Mouse (Mus musculus): ENCODE results near the gene Glt8d2. TPM values are rescaled to one million over a fixed set of nuclear protein-coding genes. Genes with fewer than 3 reads are reported as not detected.

Glt8d2 gene
- polyA plus RNA-seq (2014; fragmentation: Illumina TruSeq; extraction: RNeasy Lipid Tissue Mini Kit (QIAGEN cat#74804); ENCODE audit: low read depth, low replicate concordance): not detected

DNA sequence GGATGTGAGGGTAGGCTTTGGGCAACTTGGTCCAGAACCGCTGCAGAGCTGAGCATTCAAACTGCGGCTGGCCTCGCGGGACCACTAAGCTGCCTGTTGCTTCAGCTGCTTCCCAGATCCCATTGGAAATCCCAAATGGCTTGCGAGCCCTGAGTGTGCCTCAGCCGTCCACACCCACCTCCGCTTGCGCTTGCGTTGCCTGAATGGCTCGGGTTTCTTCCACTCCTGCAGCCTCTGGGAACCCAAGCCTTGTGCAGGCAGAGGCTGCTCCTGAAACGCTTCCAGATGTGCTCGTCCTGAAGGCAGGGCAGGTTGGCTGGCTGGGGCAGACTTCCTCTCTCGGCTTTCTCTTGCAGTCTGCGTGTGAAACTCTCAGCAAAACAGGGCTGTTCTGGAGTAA is at the start of gene Glt8d2:
Gene Glt8d2 (minus strand): TSS at position 157 of the 400 bp plus-strand sequence.

DNA sequence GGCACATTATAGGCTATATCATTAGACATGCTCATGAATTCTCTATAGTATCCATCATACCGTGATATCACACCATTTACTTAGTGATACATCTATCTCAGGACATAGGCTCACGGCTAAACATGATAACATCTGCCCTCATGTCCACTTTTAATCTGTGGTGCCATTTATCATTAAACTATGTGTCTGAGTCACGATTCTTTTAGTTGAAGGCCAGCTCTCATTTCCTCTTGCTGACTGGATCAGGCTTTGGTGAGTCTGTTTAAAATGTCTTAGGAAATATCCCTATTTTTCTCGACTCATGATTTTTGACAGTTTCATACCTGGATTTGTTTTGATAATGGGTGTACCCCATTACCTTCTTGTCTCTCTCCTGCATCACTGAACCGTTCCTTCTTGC is 5.5 kb upstream of the Glt8d2 start, which contains the start of gene Hcfc2:
Gene Hcfc2 (plus strand): TSS at position 205 of the 400 bp plus-strand sequence.

DNA sequence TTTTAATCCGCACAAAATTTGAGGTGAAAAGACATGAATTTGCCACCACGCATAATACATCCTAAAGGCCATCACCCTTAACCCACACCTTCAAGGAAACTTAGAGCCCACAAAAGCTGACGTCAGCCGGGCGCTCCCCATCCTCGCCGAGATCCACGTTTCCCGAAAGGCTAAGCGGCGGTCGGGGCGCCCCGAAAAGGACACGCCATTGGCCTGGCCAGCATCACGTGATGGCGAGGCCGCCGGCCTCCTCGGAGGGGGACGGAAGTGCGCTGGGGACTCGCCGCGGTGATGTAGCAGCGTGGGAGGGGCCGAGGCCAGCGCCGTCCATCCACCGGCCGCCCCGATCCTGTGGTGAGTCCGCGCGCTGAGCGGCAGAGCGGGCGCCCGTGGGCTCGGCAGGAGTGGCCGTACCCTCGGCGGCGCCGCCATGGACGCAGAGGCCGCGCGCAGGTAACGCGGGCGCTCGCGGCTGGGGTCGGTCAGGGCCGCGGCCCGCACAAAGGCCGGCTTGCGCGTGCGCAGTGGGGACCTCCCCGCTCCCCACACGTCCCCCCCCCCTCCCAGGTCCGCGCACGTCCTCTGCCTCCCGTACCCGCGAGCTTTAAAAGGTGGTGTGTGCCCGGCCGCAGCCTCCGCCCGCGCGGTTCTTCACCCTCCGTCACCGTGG is 60.7 kb downstream of the Glt8d2 start, which contains the start of gene Tdg:
Gene Tdg (plus strand): TSS at position 243 of the 670 bp plus-strand sequence.

DNA sequence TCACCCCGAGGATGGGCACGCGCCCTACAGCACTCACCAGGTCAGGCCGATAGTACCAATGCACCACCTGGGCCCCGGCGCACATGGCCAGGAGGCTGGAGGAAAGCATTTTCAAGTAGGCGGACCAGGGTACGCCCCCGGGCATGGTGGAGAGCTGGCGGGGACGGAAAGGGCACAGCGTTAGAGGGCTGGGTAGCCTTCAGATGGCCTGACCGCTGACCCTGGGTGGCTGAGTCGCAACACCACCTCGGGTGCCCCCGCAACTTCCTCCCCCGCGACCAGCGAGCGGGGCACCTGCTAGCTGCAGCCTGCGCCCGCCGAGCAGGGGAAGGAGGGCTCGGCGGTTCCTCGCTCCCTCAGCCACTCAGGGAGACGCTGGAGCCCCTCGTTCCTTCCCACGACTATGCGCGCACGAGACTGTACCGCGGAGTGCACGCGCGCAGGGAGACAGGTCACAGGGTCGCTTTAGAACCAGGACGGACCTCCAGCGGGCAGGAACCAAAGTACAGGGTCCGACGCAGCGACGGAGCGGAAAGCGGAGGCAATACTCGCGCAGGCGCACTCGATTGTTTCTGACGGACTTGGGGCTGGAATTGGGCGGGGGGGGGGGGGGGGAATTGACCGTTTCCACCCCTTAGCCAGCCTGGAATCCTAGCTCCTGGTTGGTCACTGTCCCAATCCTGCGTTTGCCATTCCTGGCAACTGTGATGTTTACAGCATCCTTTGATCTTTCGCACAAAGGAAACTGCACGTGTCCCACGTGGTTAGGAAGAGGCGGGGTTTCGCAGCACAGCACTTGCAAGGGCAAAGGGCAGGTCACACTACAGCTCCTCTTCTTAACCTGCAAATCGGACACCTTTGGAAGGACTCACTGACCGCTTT is 67.5 kb downstream of the Glt8d2 start, which contains the start of gene 1190007I07Rik:
Gene 1190007I07Rik (minus strand): TSS at position 558 of the 882 bp plus-strand sequence.

Other genes with a start within 250 kb of the Glt8d2 start
- not detected for gene Gm1553, start 198.0 kb downstream of the Glt8d2 start, polyA plus RNA-seq (2014; fragmentation: Illumina TruSeq; extraction: RNeasy Lipid Tissue Mini Kit (QIAGEN cat#74804); ENCODE audit: low read depth, low replicate concordance)
- 22.1 TPM for gene 1190007I07Rik, start 67.4 kb downstream of the Glt8d2 start, polyA plus RNA-seq (2014; fragmentation: Illumina TruSeq; extraction: RNeasy Lipid Tissue Mini Kit (QIAGEN cat#74804); ENCODE audit: low read depth, low replicate concordance)
- gene Tdg, start 60.8 kb downstream of the Glt8d2 start, polyA plus RNA-seq (2014; fragmentation: Illumina TruSeq; extraction: RNeasy Lipid Tissue Mini Kit (QIAGEN cat#74804); ENCODE audit: low read depth, low replicate concordance): 17.2 TPM
- 27.2 TPM for gene Hcfc2, start 5.5 kb upstream of the Glt8d2 start, polyA plus RNA-seq (2014; fragmentation: Illumina TruSeq; extraction: RNeasy Lipid Tissue Mini Kit (QIAGEN cat#74804); ENCODE audit: low read depth, low replicate concordance)
- 57.0 TPM for gene Nfyb, start 73.5 kb upstream of the Glt8d2 start, polyA plus RNA-seq (2014; fragmentation: Illumina TruSeq; extraction: RNeasy Lipid Tissue Mini Kit (QIAGEN cat#74804); ENCODE audit: low read depth, low replicate concordance)
- gene Txnrd1, start 143.3 kb upstream of the Glt8d2 start, polyA plus RNA-seq (2014; fragmentation: Illumina TruSeq; extraction: RNeasy Lipid Tissue Mini Kit (QIAGEN cat#74804); ENCODE audit: low read depth, low replicate concordance): 61.8 TPM
- 0.40 TPM for gene Eid3, start 176.0 kb upstream of the Glt8d2 start, polyA plus RNA-seq (2014; fragmentation: Illumina TruSeq; extraction: RNeasy Lipid Tissue Mini Kit (QIAGEN cat#74804); ENCODE audit: low read depth, low replicate concordance)

Measured in liver, adult 10 weeks (tissue).